Mouse (Mus musculus) WW6 (cell line): Measurements from ENCODE around the gene Ndufs7.

Source experiments
- DNase-seq: peaks from one replicate; pipeline ENCODE4 v3.0.0-alpha.2; 2013; ENCODE audit warnings: low read depth, low spot score

Gene Ndufs7

DNA sequence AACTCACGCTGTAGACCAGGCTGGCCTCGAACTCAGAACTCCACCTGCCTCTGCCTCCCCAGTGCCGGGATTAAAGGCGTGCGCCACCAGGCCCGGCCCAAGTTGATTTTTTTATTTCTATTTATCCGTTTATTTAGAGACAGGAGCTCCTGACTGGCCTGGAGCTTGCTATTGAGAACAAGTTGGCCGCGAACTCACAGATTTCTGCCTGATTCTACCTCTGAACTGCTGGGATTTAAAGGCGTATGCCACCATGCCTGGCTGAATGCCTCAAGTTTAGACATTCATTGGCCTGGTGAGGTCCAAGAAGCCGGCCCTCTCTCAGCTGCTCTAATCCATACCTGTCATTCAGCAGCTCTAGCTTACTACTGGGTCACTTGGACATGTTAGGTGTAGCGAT, 13.2 kb downstream of the Ndufs7 start:
- no peak for DNase-seq

- DNase-seq, result no peak
Measured at GRCm38 (mm10) chr10:80262776-80263365, 13.9 kb downstream of the Ndufs7 start.

DNA sequence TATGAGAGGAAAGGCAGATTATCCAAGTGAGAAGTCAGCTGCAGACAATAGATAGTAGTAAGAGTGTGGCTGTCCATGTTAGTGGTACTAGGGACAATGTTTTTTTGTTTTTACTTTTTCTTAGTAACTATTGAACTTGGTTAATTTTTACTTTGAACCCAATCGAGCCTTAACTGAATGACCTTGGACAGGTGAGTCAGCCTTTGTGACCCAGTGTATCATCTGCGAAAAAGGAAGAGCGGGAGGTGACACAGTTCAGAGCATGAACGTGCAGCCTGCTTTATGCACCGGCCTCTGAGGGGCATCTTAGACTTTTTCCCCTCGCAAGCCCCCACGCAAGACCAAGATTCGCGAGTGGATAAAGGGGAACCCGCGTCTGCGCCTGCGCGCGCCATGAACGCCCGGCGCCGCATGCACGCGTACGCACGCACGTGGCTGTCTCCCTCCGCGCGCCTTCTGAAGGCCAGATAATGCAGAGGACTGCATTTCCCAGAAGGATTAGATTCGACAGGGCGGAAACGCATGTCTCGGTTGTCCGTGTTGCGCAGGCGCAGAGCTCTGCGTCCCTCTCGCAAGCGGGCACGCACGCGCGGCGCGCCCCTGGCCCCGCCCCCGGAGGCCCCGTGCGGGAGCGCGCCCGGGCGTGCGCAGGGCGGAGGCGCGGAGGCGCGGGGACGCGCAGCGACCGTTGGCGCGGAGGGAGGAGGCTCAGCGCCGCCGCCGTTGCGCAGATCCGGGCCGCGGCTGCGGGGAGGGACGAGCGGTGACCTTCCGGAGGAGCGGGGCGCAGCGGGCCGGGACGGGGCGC, 15.6 kb downstream of the Ndufs7 start:
- DNase-seq, result peak; percentile 92

GRCm38 (mm10) chr10:80265149-80265486, 16.2 kb downstream of the Ndufs7 start:
- DNase-seq, result no peak

DNA sequence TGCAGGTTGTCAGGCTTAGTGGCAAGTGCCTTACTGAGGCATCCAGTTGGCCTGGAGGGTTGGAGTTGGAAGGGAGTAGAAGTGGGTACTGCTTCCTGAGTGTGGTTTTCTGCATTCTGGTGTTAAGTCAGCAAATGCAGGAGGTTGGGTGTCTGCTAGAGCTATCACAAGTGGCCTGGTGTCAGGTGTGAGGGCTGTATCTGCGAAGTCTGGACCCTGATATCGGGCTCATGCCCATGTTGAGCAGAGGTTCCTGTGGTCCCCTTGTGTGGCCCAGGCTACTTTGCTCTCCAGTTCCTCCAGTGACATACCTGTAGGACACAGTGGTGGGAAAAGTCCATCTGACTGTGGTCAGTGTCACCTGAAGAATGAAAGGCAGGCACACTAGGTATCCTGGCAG, 21.2 kb downstream of the Ndufs7 start:
- DNase-seq, result no peak

DNA sequence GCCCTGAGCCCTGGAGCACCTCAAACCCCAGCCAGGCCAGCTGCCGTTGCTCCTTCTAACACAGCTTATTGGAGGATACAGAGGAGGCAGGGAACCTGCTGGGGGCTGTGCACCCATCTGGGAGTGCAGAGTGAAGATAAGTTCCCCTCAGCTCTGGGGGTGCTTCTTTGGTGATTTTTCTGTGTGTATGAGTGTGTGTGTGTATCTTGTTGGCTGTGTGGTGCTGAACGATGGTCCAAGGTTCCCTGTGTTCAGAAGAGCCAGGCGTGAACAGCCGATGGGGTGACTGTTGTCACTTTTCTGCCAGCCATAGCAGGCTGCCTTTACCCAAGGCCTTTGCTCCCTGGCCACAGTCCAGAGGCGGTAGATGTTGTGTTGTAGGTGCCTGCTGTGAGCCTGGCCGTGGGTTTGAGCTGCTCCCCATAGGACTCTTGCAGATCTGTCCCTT, 21.8 kb downstream of the Ndufs7 start:
- DNase-seq, result no peak

DNA sequence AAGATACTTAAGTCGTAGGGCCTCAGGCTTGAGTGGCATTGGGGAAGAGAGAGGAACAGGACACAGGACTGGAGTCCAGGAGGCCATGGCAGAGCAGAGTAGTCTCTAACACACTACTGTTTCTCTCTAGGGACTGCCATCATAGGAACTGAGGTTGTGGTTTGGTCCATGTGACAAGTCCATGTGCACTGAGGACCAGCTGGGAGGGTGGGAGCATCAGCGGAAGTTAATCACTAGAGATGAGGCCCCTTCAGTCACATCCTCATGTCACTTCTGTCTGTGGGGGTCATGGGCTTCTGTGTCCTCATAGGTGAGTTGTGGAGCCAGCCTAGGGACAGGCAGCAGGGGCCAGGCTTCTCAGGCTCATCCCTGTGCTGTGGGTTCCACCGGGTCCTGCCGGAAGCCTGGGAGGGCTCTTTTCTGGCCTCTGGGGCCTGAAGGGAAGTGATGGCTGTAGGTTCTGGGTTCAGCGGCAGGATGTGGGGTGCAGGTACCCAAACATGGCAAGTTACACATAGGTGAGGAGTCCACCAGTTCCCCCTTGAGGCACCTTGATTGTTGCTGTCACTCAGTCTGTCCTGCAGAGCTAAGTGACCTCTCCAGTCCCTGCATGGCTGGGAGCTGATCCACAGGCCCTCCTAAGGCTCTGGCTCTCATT, 22.4 kb downstream of the Ndufs7 start:
- DNase-seq, result no peak

DNA sequence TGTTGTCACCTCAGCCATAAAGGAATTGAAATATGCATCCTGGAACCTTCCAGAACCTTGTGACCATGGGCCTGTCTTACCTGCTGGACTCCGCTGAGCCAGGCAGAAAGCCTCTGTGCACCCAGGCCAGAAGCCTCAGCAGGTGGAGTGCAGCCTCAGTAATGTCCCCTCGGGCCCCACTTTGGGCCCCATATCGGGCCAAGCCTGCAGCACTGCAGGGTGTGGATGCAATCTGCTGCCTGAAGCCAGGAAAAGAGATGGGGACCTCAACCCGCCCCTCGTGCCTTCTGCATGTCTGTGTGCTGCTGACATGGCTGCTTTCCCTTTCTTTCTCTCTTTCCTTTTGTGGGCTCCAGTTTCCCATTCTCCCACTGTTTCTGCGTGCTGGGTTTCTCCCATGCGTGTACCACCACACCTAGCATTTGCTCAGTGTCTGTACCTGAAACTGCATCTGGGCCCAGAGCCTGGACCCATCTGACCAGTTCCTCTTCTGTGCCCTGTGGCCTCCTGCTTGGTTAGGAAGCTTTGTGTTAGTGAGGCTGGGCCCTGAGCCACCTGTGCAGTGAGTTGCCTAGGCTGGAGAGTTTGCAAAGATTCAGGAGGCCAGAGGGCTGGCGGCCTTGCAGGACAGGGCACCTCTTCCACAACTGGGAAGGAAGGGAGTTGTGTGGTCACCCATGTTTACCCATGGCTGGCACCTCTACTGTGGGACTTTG, 23.1 kb downstream of the Ndufs7 start:
- DNase-seq, result no peak

DNA sequence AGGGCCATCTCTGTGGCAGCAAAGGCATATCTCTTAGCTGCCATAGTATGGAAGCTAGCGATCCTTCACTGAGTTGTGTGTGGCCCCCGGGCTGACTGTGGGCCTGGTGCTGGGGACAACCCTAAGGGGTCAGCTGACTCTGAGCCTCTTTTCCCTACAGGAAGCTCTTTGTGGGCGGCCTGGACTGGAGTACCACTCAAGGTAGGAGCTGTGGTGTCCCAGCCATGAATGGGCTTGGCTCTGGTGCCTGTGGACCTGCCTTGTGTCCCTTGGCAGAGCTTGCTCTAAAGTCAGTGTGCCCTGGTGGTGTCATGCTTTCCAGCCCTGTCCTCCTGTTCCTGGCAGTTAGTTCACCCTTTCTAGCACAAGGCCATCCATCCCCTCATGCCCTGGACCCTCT, 24.9 kb downstream of the Ndufs7 start:
- DNase-seq, result no peak

GRCm38 (mm10) chr10:80276238-80276637, 27.3 kb downstream of the Ndufs7 start:
- DNase-seq, result no peak

- no peak for DNase-seq
Measured at GRCm38 (mm10) chr10:80278390-80278789, 29.5 kb downstream of the Ndufs7 start.

GRCm38 (mm10) chr10:80279273-80279672, 30.4 kb downstream of the Ndufs7 start:
- DNase-seq, result no peak

DNA sequence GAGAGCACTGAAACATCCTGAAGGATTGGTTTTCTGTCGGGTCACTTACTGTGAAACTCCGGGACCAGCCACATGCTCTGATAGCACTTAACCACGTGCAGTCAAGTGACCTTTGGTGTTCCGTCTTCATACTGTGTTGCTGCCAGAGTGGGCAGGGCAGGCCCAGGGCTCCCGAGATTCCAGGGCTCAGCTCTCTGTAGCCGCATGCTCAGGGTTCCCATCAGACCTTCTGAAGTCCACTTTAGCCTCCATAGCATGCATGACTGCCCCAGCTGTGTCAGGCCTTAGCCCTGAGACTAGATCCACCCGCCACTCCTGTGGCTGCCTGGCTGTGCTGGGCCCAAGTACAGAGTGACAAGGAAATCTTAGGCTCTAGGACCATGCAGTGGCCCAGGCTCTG, 32.4 kb downstream of the Ndufs7 start:
- DNase-seq, result no peak

GRCm38 (mm10) chr10:80281921-80282371, 33.0 kb downstream of the Ndufs7 start:
- DNase-seq, result no peak

DNA sequence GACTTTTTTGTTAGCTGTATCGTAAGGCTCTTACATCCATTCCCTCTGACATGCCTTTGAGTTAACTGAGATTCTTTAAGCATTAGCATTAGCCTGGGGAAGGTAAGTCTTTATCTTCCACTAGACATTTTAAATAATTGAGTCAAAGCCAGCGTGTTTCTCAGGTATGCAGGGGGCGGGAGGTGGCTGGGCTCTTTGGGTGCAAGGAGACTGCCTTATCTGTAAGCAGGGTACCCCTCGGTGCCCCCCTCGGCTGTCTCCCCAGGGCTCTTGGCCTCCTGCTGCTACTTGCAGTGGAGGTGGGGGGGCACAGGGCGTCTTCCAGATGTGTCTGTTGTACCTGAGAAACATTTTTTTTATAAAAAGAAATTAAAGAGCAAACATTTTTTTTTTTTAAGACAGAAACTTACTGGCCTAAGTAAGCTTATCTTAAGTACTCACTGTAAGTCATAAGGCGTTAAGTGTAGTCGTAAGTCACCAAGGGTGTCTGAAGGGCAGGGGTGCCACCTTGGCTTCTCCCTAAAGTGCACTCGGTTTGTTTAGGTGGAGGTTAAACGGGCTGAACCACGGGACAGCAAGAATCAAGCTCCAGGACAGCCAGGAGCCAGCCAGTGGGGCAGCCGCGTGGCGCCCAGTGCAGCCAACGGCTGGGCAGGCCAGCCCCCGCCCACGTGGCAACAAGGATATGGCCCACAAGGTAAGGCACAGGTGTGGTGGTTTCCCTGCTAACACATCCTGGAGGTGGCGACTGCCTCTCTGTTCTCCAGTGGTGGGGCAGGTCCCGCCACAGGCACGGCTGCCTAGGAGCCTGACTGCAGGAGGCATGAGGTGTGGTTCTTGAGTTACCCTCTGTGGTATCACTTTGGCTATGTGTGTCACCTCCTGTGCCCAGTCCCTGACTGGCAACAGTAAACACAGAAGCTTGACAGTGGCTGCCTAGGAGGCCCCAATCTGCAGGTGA, 33.8 kb downstream of the Ndufs7 start:
- no peak for DNase-seq

DNA sequence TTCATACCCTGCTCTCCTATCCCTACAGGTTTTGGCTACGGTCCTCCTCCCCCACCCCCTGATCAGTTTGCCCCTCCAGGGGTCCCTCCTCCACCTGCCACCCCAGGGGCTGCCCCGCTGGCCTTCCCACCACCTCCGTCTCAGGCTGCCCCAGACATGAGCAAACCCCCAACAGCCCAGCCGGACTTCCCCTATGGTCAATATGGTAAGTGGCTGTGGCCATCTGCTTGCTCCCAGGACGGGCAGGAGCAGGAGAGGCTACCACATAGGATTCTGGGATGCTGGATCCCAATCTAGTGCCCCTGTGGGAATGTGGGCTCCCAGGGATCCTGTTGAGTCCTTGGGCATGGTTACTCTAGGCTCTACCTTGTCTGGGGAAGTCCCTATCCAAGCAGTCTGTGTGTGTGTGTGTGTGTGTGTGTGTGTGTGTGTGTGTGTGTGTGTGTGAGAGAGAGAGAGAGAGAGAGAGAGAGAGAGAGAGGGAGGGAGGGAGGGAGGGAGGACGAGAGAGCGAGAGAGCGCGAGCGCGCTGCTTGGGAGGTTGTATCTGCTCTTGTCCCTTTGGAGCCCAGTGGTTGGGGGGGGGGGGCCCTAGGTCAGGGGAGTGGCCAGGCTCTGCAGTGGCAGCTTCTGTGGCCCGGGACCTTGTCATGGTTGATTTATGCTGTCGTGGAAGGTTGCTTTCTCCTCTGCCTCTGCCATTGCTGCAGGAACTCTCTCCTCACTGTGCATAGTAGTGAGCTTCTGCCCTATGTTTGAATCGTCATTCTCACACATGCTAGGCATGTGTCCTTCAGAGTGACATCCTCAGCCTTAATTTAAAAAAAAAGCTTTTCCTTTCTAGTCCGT, 36.5 kb downstream of the Ndufs7 start:
- no peak for DNase-seq

DNA sequence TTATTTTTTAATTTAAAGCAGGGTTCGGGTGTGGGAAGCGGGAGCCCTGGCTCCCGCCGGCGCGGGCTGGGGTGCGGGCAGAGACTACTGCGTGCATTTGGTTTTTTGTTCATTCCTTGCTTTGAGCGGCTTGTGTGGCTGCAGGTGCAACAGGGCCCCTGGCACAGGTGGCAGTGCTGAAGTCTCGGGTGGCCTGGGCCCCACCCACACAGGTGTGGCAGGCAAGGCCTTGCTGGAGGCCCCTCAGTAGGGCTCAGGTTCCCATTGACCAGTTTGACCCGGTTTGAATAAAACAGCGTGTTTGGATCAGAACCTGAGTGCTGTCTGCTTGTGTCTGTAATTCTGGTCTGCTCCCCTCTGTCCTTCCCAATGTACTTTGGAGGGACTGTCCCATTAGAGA, 39.2 kb downstream of the Ndufs7 start:
- DNase-seq, result no peak

DNA sequence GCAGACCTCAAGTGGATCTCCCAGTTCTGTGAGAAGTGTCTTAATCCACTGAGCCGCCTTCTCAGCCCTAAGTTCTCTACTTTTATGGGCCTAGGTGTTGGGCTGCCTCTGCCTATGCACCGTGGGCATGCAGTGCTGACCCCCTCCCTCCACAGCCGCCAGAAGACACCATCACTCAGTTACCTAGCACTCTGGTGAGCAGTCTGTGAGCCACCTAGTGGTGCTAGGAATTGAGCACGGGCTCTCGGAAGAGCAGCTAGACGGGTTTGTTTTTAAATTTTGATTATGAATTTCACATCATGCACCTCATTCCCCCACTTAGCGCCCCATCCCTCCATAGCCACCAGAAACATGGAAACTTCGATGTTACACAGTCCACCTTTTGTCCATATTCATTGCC, 39.7 kb downstream of the Ndufs7 start:
- DNase-seq, result no peak

- peak; percentile 92 for DNase-seq
Measured at GRCm38 (mm10) chr10:80292251-80293146, 43.6 kb downstream of the Ndufs7 start, which contains the start of gene Rps15. Rps15 (plus strand) TSS chr10:80292453.
